Mouse (Mus musculus): ENCODE measurements around the gene Nmt1. TPM values are rescaled to one million over a fixed set of nuclear protein-coding genes. Genes with fewer than 3 reads are reported as not detected.

The Nmt1 gene
- polyA plus RNA-seq, 1 experiment from 2014 or later = 64.7 TPM

DNA sequence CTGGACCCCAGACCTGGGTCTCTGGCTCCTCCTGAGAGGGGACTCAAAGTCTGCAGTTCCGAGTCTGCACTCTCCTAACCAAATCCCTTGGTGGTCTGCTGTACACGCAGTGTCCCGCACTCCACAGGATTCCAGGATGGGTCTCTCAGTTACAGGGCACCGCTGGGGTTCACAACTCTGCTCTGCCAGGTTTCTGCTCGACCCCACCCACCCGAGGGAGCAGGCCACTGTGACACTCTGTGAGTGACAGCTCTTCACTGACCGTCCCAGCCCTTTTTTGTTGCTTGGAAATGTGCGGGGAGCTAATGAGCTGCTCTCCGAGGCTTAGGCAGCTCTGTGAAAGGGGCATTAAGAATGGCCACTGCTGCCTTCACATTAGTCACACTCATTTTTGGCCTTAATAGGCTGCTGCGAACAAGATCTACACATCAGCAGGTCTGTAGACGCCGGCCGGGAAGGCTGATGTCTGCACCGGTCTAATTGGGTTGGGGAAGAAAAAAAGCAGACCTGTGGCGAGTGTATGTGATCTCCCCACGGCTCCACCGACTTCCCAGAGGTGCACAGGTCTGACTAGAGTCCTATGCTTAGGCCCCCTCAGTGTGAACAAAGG lies 34.5 kb upstream of the Nmt1 start:
- Histone ChIP-seq H3K9ac (ENCODE audit: low read length) (no peak overlapping the region), H3K4me2 (ENCODE audit: low read depth, low read length) (no peak overlapping the region), H3K4me1 (replicated peaks; ENCODE audit: control insufficient read depth, insufficient read depth, low read length) (peaks cover 14% of the 10 kb centered on the region), H3K4me3 (ENCODE audit: low read length) (no peak overlapping the region), H3K36me3 (ENCODE audit: control insufficient read depth, insufficient read depth, low read length) (peaks cover 36% of the 10 kb centered on the region), H3K27me3 (ENCODE audit: control insufficient read depth, insufficient read depth, low read depth, low read length) (peaks cover 8% of the 10 kb centered on the region), H3K9me3 (ENCODE audit: control insufficient read depth, low read length) (no peaks in the 10 kb centered on the region), H3K27ac (ENCODE audit: low read length) (no peak overlapping the region)
- WGBS = 49% methylated on average over 17 of the region's 17 CpGs
- no peak for ATAC-seq (ENCODE audit: low read depth)

DNA sequence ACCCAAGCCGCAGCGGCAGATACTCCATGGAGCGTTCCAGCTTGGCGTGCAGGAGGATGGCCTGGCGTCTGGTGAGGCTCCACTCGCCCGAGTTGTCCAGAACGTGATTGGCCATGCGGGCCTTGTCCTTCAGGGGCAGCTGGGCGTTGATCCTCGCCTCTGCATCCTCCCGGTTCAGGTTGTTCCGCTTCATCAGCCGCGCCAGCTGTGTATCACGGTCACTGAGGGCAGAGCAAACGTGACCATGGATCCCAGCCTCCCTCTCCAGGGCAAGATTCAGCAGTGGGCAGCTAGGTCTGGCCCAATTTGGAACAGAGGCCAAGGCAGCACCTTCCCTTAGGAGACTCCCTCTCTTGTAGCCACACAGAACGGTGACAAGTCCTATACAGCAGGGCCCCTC lies 33.0 kb upstream of the Nmt1 start:
- Histone ChIP-seq H3K9me3 (ENCODE audit: control insufficient read depth, low read length) (no peaks in the 10 kb centered on the region), H3K4me2 (ENCODE audit: low read depth, low read length) (no peak overlapping the region), H3K4me1 (replicated peaks; ENCODE audit: control insufficient read depth, insufficient read depth, low read length) (peaks cover 21% of the 10 kb centered on the region), H3K36me3 (ENCODE audit: control insufficient read depth, insufficient read depth, low read length) (peaks cover 39% of the 10 kb centered on the region), H3K27ac (ENCODE audit: low read length) (no peak overlapping the region), H3K9ac (ENCODE audit: low read length) (no peak overlapping the region), H3K27me3 (ENCODE audit: control insufficient read depth, insufficient read depth, low read depth, low read length) (peaks cover 3% of the 10 kb centered on the region), H3K4me3 (ENCODE audit: low read length) (no peak overlapping the region)
- 87% methylated on average over 18 of the region's 18 CpGs for WGBS
- no peak for ATAC-seq (ENCODE audit: low read depth)

DNA sequence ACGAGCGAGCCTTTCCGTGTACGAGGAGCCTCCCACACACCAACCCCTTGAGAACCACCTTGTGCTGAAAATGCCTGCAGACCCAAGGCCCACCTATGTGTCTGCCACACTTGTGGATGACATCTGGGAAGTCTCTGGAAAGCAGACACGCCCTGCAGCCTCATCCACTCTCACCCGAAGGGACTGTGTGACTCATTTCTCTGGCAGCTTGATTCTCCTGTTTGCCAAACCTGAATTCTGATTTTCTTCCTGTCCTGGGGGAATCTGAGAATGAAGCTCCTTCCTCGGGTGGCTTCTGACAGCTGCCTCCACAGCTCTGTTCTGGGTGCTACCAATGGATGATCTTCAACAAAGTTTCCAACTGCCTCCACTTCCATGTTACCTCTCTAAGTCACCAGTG lies 31.6 kb upstream of the Nmt1 start:
- no peaks in the 10 kb centered on the region; the same call in 1 of the 2 replicates for H3K27me3 ChIP-seq (ENCODE audit: control insufficient read depth, insufficient read depth, low read depth, low read length)
- H3K4me1 ChIP-seq (replicated peaks; ENCODE audit: control insufficient read depth, insufficient read depth, low read length) = peaks cover 16% of the 10 kb centered on the region
- no peak overlapping the region for H3K4me3 ChIP-seq (ENCODE audit: low read length)
- no peak overlapping the region for H3K4me2 ChIP-seq (ENCODE audit: low read depth, low read length)
- H3K9me3 ChIP-seq (ENCODE audit: control insufficient read depth, low read length) = no peaks in the 10 kb centered on the region
- WGBS = 69% methylated on average over 7 of the region's 7 CpGs
- no peak for ATAC-seq (ENCODE audit: low read depth)
- H3K27ac ChIP-seq (ENCODE audit: low read length) = no peak overlapping the region
- H3K9ac ChIP-seq (ENCODE audit: low read length) = no peak overlapping the region
- peaks cover 39% of the 10 kb centered on the region for H3K36me3 ChIP-seq (ENCODE audit: control insufficient read depth, insufficient read depth, low read length)

DNA sequence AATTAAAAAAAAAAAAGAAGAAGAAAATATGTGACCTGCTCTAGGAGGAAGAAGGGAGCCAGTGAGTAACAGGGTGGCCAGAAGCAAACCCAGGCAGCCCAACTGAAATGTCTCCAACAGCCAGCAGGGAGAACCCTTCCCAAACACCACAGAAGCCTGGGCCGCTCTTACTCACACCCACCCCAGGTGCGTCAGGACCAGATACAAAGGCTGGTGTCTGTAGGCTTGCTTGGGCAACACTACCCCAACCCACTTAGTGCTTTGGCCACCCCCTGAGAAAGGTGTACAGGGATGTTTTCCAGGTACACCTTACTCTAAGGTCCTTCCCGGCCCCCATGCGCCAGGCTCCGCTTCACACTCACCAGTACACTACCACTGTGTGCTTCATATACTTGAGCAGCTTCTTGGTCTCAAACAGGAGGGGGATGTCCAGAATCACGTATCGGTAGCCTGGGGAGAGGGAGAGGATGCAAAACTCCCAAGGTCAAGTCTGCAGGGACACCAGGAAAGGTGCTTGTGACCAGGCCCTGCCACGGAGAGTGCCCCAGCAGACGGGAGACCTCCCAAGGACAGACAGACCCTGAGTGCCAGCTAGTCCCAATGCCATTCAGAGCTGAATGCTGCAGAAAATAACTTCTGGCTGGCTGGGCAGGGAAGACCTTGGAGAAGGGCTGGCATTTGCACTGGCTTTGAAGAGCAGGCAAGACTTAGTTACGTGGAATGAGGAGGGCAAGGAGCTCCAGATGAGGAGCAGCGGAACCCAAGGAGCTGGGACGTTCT lies 30.8 kb upstream of the Nmt1 start:
- Histone ChIP-seq H3K4me1 (replicated peaks; ENCODE audit: control insufficient read depth, insufficient read depth, low read length) (peaks cover 16% of the 10 kb centered on the region), H3K27me3 (ENCODE audit: control insufficient read depth, insufficient read depth, low read depth, low read length) (no peaks in the 10 kb centered on the region; the same call in 1 of the 2 replicates), H3K27ac (ENCODE audit: low read length) (no peak overlapping the region), H3K9ac (ENCODE audit: low read length) (no peak overlapping the region), H3K9me3 (ENCODE audit: control insufficient read depth, low read length) (no peaks in the 10 kb centered on the region), H3K4me2 (ENCODE audit: low read depth, low read length) (no peak overlapping the region), H3K36me3 (ENCODE audit: control insufficient read depth, insufficient read depth, low read length) (peaks cover 39% of the 10 kb centered on the region), H3K4me3 (ENCODE audit: low read length) (no peak overlapping the region)
- WGBS = 92% methylated on average over 12 of the region's 12 CpGs
- ATAC-seq (ENCODE audit: low read depth) = no peak

DNA sequence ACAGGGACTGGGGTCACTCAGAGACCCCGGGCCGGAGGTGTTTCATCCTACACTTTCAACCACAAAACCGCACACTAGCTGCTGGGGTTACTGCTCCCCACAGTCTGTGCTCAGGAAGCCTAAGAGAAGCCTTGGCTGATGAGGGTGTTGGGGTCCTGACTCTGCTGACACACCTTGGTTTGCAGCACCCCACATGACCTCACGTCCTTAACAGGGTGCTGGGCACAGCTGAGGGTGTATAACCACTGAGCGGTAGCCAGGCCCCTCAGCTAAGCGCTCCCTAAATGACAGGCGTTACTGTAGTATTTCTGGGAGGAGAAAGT lies 29.8 kb upstream of the Nmt1 start:
- no peaks in the 10 kb centered on the region for H3K9me3 ChIP-seq (ENCODE audit: control insufficient read depth, low read length)
- H3K9ac ChIP-seq (ENCODE audit: low read length) = no peak overlapping the region
- no peak overlapping the region for H3K4me3 ChIP-seq (ENCODE audit: low read length)
- no peak overlapping the region for H3K27ac ChIP-seq (ENCODE audit: low read length)
- ATAC-seq (ENCODE audit: low read depth) = no peak
- no peak overlapping the region for H3K4me2 ChIP-seq (ENCODE audit: low read depth, low read length)
- WGBS = 56% methylated on average over 7 of the region's 7 CpGs
- H3K36me3 ChIP-seq (ENCODE audit: control insufficient read depth, insufficient read depth, low read length) = peaks cover 39% of the 10 kb centered on the region
- H3K4me1 ChIP-seq (replicated peaks; ENCODE audit: control insufficient read depth, insufficient read depth, low read length) = peaks cover 20% of the 10 kb centered on the region
- no peaks in the 10 kb centered on the region for H3K27me3 ChIP-seq (ENCODE audit: control insufficient read depth, insufficient read depth, low read depth, low read length)

DNA sequence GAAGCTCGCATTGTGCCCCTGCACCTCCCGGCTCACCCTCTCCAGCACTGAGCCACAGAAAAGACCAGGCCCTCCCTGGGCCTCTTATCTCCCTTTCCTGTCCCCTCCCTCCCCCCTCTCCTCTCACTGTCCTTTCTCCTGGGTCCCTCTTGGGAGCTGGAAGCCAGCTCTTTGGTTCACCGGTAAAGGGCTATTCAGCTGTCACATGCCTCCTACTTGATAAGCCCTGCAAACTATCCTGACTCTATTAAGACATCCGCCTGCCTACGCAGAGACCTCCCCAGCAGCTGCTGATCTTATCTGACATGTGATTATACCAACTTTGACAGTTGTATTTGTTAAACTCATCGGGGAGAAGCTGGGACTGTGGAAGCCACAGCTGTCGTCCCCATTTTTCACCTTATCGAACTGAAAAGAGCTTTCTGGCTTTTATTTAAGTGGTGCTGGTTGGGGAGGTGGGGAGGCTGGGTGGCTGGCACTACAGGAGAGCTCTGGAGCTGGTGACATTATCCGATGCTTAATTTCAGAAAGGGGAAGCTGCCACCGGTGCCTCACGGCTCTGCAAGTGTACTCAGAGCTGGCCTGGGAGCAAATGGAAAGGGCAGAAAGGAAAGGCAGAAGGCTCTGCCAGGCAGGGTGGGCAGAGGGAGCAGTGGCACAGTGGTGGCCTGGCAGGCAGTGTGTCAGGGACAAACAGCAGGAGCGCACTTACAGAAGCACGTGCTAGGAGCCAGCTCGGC lies 29.2 kb upstream of the Nmt1 start:
- WGBS = 28% methylated on average over 14 of the region's 14 CpGs

DNA sequence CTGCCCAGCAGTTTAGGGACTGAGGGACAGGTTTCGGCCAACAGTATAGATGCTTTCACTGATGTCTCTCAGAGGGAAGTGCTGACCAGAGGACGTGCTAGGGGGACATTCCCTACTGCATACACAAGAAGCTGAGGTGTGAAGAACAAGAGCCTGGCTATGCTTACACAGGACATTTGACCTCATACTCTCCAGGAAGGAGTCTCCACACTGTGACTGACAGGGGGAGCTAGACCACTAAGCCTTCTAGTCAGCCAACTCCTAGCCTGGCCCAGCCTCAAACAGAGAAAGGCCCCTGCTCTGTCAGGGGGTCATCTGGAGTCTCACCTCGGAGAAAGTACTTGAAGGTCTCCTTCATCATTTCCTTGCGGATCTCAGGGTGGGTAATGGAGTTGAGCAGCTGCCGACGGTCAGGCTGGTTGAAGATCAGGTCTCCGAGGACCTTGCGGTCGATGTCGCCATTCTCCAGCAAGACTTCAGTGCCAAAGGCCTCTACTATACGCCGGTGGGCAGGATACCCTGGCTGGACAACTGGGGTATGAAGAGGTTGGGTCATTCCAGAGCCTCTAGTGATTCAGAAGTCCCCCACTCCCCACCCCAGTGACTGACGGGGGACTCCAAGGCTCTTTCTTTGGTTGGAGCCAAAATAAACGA lies 28.5 kb upstream of the Nmt1 start:
- Histone ChIP-seq H3K27me3 (ENCODE audit: control insufficient read depth, insufficient read depth, low read depth, low read length) (no peaks in the 10 kb centered on the region), H3K27ac (ENCODE audit: low read length) (no peak overlapping the region), H3K9me3 (ENCODE audit: control insufficient read depth, low read length) (no peaks in the 10 kb centered on the region), H3K36me3 (ENCODE audit: control insufficient read depth, insufficient read depth, low read length) (peaks cover 35% of the 10 kb centered on the region), H3K4me3 (ENCODE audit: low read length) (no peak overlapping the region), H3K4me1 (replicated peaks; ENCODE audit: control insufficient read depth, insufficient read depth, low read length) (peaks cover 28% of the 10 kb centered on the region), H3K9ac (ENCODE audit: low read length) (no peak overlapping the region), H3K4me2 (ENCODE audit: low read depth, low read length) (no peak overlapping the region)
- no peak for ATAC-seq (ENCODE audit: low read depth)
- 65% methylated on average over 14 of the region's 14 CpGs for WGBS

More for the DNA sequence above, 29.2 kb upstream of the Nmt1 start:
- Histone ChIP-seq H3K36me3 (ENCODE audit: control insufficient read depth, insufficient read depth, low read length) (peaks cover 39% of the 10 kb centered on the region), H3K9me3 (ENCODE audit: control insufficient read depth, low read length) (no peaks in the 10 kb centered on the region), H3K4me1 (replicated peaks; ENCODE audit: control insufficient read depth, insufficient read depth, low read length) (peaks cover 25% of the 10 kb centered on the region), H3K27ac (ENCODE audit: low read length) (no peak overlapping the region), H3K4me3 (ENCODE audit: low read length) (no peak overlapping the region), H3K4me2 (ENCODE audit: low read depth, low read length) (no peak overlapping the region), H3K27me3 (ENCODE audit: control insufficient read depth, insufficient read depth, low read depth, low read length) (no peaks in the 10 kb centered on the region), H3K9ac (ENCODE audit: low read length) (no peak overlapping the region)
- ATAC-seq (ENCODE audit: low read depth) = peak; percentile 8; the same call in 1 of the 2 replicates

DNA sequence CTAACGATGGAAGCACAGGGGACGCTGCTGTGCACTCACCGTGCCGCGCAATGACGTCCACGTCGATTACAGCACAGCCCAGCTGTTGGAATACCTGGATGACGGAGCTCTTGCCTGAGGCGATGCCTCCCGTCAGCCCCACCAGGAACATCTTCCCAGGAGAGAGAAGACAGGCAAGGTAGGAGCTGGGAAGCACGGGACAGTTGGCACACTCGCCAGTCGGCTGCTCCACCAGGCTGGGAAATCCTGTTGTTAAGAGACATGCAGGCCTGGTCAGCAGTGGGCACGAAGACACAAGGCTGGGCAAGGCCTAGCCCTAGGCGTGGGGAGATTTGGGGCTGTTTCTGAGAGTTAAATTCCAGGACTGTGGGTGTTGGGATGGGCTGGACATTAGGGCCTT lies 27.9 kb upstream of the Nmt1 start:
- Histone ChIP-seq H3K9me3 (ENCODE audit: control insufficient read depth, low read length) (no peaks in the 10 kb centered on the region), H3K36me3 (ENCODE audit: control insufficient read depth, insufficient read depth, low read length) (peaks cover 30% of the 10 kb centered on the region), H3K4me3 (ENCODE audit: low read length) (no peak overlapping the region), H3K27ac (ENCODE audit: low read length) (no peak overlapping the region), H3K4me1 (replicated peaks; ENCODE audit: control insufficient read depth, insufficient read depth, low read length) (peaks cover 28% of the 10 kb centered on the region), H3K9ac (ENCODE audit: low read length) (no peak overlapping the region), H3K4me2 (ENCODE audit: low read depth, low read length) (no peak overlapping the region), H3K27me3 (ENCODE audit: control insufficient read depth, insufficient read depth, low read depth, low read length) (no peaks in the 10 kb centered on the region)
- ATAC-seq (ENCODE audit: low read depth) = no peak
- WGBS = 86% methylated on average over 16 of the region's 16 CpGs

DNA sequence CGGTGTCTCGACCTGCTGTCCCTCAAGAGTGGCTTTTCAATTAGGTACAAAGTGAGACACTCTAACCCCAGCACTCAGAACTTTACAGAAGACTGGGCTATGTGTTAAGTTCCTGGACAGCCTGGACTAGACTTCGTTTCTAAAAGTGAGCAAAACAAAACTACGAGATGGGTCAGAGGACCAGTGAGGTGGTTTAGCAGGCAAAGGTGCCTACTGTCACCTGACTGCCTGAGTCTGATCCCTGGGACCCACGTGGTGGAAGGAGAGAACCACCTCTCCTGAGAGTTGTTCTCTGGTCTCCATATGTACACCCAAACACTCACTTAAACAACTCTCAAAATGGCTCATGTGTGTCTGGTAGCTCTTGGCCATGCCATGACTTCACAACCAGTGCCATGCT lies 26.9 kb upstream of the Nmt1 start:
- Histone ChIP-seq H3K27ac (ENCODE audit: low read length) (no peak overlapping the region), H3K27me3 (ENCODE audit: control insufficient read depth, insufficient read depth, low read depth, low read length) (no peaks in the 10 kb centered on the region), H3K9me3 (ENCODE audit: control insufficient read depth, low read length) (no peaks in the 10 kb centered on the region), H3K4me3 (ENCODE audit: low read length) (no peak overlapping the region), H3K36me3 (ENCODE audit: control insufficient read depth, insufficient read depth, low read length) (peaks cover 25% of the 10 kb centered on the region), H3K4me2 (ENCODE audit: low read depth, low read length) (no peak overlapping the region), H3K4me1 (replicated peaks; ENCODE audit: control insufficient read depth, insufficient read depth, low read length) (peaks cover 28% of the 10 kb centered on the region), H3K9ac (ENCODE audit: low read length) (no peak overlapping the region)
- no peak for ATAC-seq (ENCODE audit: low read depth)
- WGBS = 65% methylated on average over 5 of the region's 5 CpGs
